Mouse (Mus musculus) liver, postnatal 0 days (tissue): ENCODE measurements around the gene Rfx3.

Experiments
- CTCF ChIP-seq: sonication (generic); IDR thresholded peaks from 2 replicates; pipeline ENCODE4 v1.5.1; 2016; ENCODE audit warnings: antibody characterized with exemption, low read depth
- EP300 ChIP-seq: IDR thresholded peaks from 2 replicates; pipeline ENCODE4 v1.6.1; 2016; ENCODE audit warnings: antibody characterized with exemption, low read depth, mild to moderate bottlenecking

- no peak for TF ChIP-seq CTCF
- no peak for TF ChIP-seq EP300
Measured at GRCm38 (mm10) chr19:27904209-27904608, 106.8 kb downstream of the Rfx3 start.
